Mouse (Mus musculus): ENCODE data around the gene Olig3. TPM values are rescaled to one million over a fixed set of nuclear protein-coding genes. Genes with fewer than 3 reads are reported as not detected.

The Olig3 gene
- not detected for total RNA-seq (2021)
- long read RNA-seq: 0 reads

DNA sequence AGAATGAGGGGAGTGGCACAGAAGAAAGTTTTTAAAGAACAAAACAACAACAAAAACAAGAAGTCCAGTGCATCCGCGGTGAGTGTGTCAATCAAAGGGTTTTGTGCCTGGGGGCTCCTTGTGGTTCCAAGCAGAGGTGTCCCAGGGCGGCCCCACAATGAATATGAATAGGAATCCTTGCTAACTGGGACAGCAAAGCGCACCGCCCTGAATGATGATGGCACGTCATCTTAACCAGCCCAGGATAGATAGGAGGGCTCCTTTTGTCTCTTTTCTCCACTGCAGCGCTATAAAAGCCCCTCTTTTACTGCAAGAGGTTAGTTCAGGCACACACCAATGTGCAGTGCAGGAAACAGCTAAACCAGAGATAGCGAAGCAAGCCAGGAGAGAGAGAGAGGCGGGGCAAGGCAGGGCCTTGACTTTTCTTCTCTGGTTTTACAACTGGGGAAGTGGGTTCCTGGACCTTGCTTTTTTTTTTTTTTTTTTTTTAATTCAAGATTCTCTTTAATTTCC, at the start of gene Olig3:
Gene Olig3, plus strand, starts transcription at position 463 of the 513 bp plus-strand sequence.
- no peak for DNase-seq (ENCODE audit: low spot score in 2 of 2)

DNA sequence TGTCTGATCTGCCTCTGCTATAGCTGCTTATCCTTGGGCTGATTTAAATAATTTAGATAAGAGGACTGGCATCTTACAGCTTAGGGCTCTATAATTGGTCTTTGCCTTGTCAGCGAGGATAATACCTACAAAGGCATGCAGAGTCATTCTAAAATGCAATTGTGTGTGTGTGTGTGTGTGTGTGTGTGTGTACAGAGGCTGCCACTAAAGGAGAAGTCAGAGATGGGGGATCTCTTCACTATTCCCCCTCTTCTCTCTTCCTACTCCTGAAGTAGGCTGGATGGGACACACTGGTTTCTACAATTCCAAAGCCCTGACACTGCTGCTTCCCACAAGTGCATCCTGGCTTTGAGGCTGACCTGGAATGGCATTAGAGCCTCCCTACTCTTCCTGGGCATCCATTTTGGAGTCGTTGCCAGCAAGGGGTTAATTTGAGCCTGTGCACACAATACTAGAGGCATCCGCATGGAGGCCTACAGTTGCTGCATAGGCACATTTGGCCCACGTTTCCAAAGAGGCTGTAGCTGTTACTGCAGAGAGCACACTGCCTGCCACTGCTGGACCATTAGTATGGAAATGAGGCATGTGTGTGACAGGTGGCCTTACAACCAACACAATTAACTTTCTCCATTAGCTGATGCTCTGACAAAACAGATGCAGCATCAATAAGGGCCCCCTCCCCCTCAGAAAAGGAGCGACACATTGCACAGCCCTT, 46.5 kb upstream of the Olig3 start:
- peak in 1 of 2 experiments; percentile 11 for DNase-seq (ENCODE audit: low spot score in 2 of 2)

DNA sequence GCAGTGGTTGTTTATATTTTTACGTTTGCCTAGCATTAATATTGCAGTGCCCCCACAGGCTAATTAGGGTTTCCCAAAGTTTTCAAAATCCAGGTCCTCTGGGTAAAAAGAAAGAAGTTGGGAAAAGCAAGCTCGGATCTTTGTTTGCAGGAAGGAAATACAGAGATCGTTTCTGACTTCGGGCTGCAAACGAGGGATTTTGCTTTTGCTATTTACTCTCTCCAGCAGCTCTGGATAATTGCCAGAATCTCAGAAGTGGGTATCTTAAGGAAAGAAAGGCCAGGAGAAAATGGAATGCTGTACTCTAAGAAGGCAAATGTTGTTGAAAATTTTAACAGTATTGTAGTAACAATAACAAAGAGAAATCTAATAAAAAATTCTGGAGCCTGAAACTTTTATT, 45.9 kb upstream of the Olig3 start:
- DNase-seq (ENCODE audit: low spot score in 2 of 2): no peak

DNA sequence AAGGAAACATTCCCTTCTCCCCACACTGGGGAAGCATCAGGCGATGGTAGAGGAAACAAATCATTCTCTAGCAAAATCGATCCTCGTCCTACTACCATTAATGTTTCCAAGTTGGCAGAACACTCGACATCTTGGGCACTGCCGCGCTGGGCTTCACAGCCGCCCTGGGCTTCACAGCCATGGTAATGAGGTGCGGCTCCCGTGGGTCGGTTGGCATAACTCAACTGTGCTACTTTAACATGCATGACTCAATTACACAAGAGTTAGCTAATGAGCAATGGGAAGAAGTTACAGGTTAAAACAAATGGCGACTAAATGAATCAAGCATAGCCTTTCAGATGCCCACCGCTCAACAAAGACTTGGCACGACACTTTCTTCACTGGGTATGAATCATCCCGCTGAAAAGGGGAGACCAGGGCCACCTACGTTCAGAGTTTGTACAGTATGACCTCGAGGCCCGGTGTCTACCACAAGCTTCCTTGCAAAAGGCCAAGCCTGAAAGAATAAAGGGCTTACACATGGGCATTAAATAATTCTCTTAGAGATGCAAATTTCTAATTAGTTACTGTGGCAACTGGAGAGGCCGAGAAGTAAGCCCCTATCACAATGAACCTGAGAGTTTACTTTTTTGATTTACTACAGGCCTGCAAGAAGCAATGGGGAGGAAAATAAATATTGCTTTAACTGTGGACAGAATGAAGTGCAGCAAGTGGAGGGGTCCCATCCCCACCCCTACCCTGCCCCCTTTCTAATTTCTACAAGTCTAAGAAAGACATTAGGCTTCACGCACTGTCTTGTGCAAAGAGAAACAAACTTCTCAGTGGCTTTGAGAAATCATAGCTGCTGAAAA, 38.1 kb upstream of the Olig3 start:
- no peak for DNase-seq (ENCODE audit: low spot score in 2 of 2)

DNA sequence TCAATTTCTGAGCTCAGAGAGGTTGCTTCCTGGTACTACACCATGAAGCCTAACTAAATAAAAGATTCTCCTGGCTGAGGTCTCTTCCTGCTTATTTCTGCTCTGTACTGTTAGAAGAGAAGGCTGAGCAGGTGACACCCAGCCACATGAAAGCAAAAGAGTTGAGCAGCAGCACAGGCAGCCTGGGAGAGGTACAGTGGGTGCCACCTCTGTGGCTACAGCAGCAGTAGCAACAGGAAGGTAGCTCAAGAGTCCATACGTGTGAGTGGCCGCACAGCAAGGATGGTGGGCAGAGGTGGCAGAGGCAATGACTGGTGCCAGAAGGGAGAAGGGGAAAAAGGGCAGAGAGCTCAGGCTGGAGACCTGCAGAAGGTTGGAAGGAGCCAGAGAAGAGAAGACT, 34.6 kb upstream of the Olig3 start:
- no peak for DNase-seq (ENCODE audit: low spot score in 2 of 2)

DNA sequence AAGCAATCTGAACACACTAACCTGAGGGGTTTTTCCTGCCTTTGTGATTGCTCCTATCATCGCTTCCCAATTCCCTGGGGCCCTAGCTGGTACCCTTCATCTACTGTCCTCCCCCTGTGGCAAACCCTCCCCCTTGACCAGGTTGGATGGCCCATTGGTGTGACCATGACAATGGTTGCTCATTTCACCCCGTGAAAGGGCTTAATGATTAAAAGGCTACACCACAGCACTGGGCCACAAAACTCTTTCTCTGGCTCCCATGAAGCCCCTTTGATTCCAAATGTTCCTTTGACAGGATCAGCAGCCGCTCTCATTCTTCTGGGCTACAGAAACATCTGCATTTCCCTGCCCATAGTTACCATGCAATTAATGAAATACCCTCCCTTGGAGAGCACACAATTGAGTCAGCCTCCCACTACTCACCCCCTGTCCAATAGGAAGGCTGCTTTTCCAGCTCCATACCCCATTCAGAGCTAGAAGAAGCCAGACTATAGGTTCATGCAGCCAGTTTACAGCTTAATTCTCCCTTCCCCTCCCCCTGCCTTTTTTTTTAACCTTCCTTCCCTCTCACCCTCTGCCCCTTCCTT, 27.0 kb upstream of the Olig3 start:
- DNase-seq (ENCODE audit: low spot score in 2 of 2): no peak

DNA sequence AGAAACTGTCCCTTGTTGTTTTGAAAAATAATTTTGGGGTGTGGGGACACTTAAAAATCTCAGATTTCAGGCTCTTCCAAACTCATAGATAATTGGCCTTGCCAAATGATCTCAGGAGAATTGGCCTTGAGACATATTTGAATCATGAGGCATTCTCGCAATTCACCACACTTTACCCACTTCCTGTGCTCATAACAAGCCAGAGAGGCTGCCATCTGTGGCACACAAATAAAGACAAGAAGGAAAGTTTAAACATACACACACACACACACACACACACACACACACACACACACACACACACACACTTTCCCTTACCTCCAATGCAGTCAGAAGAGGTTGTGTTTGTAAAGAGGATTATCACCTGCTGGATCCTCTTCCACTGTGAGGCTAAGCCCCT, 22.9 kb upstream of the Olig3 start:
- DNase-seq (ENCODE audit: low spot score in 2 of 2): no peak

DNA sequence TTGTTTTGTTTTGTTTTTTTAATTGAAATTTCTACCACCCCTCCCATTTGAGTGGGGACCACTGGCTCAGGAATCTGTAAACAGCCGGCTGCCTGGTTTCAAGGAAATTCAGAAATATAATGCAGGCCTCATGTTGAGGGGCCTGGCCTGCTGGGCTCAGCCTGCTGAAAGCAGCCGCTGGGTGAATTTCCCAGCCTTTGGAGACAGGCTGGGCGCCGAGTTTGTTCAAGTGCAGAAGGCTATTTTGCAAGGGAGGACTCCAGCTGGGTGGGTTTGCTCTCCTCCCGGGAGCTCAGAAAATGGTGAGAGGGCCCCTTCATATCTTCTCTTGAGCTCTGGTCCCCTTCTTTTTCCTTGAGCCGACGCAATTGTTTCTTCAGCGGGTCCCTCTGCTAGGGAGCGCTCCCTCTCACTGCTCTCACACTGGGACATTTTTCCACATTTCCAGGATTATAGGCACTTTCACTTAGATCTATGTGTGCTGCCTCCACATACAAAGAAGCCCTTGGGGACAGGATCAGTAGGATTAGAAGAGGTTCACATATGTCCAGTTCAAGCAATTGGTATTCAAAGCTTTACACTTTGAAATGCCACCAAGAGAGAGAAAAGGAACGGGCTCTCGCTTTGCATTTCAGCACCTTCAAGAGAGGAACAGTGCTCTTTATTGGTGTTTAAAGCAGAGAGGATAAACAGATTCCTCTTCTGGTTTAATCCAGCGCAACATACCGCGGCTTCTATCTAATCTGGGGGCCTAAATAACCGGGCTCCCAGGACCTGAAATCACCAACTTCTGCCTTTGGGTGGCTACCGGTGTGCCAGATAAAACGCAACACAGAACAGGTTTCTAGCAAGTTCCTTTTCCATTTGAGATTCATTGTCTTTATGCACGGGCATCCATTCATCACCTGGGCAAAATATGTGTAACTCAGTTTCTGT, 17.4 kb upstream of the Olig3 start:
- DNase-seq (ENCODE audit: low spot score in 2 of 2): no peak

DNA sequence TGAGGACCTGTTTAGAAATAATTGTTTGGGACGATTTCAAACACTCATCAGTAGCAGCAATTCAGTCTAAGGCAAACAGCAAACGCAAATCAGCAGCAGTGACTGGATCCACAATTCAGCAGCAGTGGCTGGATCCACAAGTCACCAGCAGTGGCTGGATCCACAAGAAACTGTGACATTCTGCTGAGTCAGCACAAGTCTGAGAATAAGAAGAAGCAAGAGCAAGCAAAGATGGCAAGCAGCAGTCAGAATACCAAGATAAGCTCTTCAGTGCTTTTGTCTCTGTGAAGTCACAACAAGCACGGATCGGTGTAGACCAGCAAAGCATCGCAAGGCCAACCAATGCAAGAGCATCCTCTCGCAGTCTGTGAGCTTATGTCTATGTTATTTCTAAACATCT, 12.3 kb upstream of the Olig3 start:
- no peak for DNase-seq (ENCODE audit: low spot score in 2 of 2)

DNA sequence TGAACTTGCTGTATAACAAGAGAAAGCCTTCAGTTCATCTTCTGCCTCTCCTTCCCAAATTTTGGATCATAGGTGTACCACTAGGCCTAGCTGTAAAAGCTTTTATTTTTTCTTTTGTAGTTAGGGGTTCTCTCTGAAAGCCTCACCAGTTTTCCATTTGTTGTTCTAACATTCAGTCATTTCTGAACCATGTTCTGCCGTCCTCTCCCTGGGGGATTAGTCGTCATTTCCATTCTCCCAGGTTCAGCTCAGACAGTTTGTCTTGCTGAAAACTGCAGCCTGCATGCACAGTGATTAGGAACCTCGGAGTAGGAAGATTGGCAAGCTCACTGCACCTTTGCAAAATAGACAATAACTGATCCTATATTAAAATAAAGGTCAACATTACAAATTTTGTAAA, 7.0 kb upstream of the Olig3 start:
- no peak for DNase-seq (ENCODE audit: low spot score in 2 of 2)

DNA sequence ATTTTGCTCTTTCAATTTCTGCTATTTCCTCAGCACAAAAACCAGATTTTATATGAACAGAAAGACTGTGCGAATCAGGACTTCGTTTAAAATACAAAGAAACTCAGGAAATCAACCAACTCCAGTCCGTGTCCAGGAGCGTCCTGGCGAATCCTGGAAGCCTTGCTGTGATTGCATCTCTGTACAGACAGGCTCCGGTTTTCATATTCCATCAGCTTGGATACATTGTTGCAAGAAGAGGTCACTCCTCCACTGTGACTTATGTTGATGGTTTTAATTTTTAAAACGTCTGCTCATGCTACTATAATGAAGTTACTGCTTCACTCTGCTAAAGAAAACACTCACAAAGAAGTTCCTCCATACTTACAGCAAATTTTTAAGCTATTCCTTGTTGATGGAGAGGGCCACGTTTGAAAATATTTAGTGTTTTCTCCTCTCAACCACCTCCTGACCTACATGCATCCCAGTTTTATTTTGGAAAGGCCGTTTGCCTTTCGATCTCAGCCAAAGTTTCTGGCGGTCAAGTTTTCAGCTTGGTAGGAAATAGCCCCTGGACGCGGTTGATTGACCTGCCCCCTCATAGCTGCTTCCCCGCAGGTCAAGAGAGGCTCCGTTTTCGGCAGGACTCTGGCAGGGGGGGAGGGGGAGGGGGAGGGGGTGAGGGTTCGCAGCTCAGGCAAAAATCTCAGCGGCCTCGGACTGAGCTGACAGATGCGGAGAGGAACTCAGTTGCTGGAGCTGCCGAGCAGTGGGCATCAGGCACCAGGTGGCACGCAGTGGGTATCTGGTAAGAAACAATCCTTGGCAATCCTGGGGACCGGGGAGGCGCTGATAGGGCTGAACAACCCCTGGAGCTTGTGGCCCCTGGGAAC, 4.1 kb upstream of the Olig3 start:
- DNase-seq (ENCODE audit: low spot score in 2 of 2): no peak

DNA sequence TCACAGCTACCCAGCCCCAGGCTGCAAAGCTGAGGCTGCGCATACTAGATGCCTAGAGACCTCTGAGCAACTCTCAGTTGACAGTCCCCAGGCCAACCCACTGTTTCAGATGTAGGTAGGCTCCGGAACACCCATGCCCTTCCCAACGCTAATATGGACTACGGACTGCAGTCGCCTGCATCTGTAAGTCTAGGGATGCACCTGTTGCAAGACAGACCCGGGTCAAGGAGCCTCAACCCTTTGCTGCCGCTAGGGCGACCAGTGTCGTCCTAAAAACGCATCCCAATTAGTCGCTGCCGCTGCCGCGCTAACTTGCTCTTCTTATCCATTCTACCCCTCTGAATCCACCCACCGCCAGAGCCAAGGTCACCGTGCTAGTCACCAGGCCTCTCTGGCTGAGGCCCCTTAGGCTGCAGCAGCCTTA, 3.4 kb upstream of the Olig3 start:
- DNase-seq (ENCODE audit: low spot score in 2 of 2): no peak

DNA sequence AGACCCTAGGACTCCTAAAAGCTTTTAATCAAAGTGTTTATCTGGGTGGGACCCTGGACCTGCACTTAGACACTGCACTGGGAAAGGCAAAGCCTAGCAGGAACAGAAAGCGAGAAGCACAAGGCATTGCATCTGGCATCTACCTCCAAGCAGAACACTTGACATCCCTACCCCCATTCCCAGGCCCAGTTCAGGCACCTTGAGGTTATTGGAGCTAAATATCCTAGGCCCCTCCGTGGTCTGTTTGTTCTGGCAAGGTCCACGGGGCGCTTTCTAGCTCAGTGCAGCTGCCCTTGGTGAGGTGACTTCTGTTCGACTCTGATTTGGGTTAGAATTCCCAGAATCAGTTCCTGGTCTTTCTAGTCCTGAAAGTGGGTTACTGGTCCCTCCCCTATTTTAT, 2.7 kb upstream of the Olig3 start:
- DNase-seq (ENCODE audit: low spot score in 2 of 2): no peak

DNA sequence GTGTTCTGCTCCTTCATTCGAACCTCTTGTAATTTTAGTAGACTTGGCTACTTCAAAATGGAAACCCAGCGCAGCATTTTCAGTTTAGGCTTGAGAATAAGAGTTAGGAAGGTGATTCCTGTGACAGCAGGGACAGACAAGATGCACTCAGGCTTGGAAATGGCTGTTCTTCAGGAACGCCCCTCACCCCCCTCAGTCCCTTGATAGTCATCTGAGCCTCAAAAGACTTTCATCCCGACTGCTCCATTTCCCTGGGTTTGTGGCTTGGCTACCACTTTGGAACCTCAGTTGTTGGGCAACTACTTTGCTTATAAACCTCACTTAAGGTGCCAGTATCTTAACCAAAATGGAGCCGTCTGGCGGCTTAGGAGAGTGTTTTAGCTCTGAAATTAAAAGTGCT, 2.2 kb upstream of the Olig3 start:
- DNase-seq (ENCODE audit: low spot score in 2 of 2): no peak

DNA sequence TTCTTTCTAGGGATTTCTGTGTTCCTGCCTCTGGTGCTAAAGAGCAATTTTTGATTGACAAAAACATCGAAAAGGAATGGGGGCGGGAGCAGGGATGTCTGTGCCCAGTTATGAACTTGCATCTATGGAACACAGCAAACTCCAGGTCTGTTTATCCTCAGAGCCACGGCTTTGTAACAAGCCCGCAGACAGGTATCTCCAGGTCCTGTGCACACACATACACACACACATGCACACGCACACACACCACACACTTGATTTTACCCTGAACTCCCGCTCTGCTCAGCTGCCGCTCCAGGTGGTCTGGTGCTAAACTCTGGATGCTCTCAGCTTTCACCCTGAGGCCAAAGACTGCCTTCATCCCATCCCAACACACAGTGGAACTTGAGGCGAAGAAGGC, 1.3 kb upstream of the Olig3 start:
- no peak for DNase-seq (ENCODE audit: low spot score in 2 of 2)

DNA sequence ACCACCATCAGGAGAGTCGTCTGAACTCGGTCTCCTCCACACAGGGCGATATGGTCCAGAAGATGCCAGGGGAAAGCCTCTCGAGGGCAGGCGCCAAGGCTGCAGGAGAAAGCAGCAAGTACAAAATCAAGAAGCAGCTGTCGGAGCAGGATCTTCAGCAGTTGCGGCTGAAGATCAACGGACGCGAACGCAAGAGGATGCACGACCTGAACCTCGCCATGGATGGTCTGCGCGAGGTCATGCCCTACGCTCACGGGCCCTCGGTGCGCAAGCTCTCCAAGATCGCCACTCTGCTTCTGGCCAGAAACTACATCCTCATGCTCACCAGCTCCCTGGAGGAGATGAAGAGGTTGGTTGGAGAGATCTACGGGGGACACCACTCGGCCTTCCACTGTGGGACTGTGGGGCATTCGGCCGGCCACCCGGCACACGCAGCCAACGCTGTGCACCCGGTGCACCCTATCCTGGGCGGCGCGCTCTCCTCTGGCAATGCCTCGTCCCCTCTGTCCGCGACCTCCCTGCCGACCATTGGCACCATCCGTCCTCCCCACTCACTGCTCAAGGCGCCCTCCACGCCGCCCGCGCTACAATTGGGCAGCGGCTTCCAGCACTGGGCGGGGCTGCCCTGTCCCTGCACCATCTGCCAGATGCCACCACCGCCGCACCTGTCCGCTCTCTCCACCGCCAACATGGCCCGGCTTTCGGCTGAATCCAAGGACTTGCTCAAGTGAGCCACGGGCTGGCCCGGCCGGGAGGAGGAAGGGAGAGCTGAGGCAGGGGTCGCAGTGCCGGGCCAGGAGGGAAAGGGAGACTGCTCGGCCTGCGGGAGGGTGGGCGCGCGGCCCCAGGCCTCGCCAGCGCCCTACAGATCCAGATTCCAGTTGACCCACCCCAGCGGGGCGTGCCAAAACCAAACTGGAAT, 648 bp downstream of the Olig3 start:
- DNase-seq (ENCODE audit: low spot score in 2 of 2): no peak

DNA sequence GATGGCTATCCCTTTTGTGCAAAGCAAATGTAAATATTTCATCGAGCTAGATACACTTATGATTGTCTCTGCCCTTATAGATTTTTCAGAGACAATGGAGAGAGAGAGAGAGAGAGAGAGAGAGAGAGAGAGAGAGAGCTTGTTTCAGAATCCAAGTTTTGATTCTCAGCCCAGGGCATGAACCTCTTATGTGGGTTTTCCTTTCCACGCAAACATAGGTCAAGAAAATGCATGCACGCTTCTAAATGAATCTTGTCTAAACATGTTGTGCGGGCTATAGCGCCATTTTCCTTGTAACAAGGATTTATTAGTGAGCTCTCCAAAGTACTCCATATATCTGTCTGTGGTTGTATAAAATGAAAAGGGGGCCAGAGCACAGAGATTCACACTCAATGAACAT, 1.5 kb downstream of the Olig3 start:
- no peak for DNase-seq (ENCODE audit: low spot score in 2 of 2)

DNA sequence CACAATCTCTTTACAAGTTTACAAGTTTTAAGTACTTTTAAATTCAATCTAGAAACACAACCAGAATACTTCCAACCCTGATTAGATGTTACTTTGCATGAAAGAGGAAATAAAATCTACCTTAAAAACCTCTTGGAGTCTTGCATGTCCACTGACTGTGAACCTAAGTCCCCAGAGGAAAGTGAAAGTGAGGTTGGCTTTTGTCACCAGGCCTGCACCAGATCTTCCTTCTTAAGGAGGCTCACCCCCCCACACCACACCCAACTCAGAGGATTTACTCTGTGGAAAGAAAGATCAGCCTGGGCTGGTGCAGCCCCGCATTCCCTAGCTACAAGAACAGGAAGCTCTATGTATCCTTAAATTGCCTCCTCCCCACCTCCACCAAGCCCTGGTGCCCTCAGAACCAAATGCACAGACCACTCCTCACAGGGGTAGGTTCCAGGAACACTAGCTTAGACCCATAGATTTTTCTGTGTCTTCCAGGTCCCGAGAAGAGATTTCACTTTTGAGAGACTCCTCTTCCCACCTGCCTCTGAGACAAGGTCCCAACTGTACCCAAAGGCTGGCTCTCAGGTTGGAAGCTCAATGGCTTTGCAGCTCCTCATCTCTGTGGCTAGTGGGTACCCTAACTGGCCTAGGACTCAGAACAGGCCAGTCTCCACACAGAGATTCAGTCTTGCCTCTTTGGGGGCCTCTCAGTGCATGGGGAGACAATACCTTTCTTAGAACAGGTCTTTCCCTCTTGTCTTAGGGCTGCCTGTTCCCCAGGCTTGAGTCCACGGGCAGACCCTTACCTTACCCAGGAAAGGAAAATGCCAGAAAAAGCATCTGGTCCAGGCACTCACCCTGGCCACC, 4.3 kb downstream of the Olig3 start:
- DNase-seq (ENCODE audit: low spot score in 2 of 2): no peak

All from layer of hippocampus, postnatal 10 days (tissue).